Mouse (Mus musculus): ENCODE measurements around the gene Zfp57. TPM values are rescaled to one million over a fixed set of nuclear protein-coding genes. Genes with fewer than 3 reads are reported as not detected.

Zfp57 gene
- polyA plus RNA-seq, 1 experiment from 2014 or later = 28.8 TPM

DNA sequence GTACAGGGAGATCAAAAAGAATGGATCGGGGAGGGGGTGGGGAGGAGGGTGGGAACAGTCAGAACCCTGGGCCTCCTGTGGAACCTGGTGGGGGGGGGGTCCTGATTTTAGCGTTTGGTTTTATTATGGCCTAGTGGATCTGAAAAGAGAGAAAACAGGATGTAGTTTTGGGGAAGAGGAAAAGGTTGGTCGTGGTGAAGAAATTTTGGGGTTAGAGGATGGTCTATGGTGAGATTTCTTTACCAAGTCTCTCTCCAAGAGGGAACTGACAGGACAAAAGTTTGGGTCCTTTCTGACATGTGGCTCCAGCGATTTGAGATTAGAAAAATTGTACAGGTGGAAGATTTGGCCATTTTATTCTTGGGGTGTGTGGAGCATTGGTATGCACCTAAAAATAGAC, 50.8 kb downstream of the Zfp57 start:
- WGBS = 50% methylated on average over 4 of the region's 4 CpGs
- Histone ChIP-seq H3K9me3 (ENCODE audit: control insufficient read depth, low read length) (no peaks in the 10 kb centered on the region), H3K36me3 (ENCODE audit: control insufficient read depth, insufficient read depth, low read length) (no peaks in the 10 kb centered on the region; the same call in 1 of the 2 replicates), H3K27ac (ENCODE audit: low read depth, low read length) (no peak overlapping the region), H3K4me1 (replicated peaks; ENCODE audit: control insufficient read depth, insufficient read depth, low read length) (peaks cover 7% of the 10 kb centered on the region; the same call in 1 of the 2 replicates), H3K4me2 (no peak overlapping the region), H3K9ac (ENCODE audit: low read depth, low read length) (no peak overlapping the region), H3K27me3 (replicated peaks; ENCODE audit: control insufficient read depth, insufficient read depth, low read length) (peaks cover 49% of the 10 kb centered on the region), H3K4me3 (ENCODE audit: low read depth, low read length) (no peak overlapping the region)
- DNase-seq (ENCODE audit: low spot score) (no peak), ATAC-seq (replicated peaks; ENCODE audit: low FRiP score) (no peak)

DNA sequence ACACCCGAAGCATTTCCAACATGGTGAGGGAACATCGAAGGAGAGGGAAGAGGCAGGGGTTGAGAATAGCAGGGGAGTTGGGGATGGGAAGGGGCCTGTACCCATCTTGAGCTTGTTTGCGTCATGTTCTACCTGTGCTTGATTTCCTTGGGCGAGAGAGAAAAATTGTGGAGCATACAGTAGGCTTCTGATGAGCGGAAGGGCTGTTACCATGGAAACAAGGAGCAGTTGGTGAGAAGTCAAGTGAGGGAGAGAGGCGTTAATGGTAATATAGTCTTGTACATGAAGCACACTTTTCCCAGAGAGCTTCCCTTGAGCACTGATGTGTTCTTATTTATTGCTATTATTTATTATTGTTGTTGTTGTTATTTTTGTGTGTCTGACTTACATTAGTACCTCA, 56.0 kb downstream of the Zfp57 start:
- 88% methylated on average over 6 of the region's 6 CpGs for WGBS
- Histone ChIP-seq H3K9ac (ENCODE audit: low read depth, low read length) (no peak overlapping the region), H3K4me2 (no peak overlapping the region), H3K9me3 (ENCODE audit: control insufficient read depth, low read length) (no peaks in the 10 kb centered on the region), H3K4me1 (replicated peaks; ENCODE audit: control insufficient read depth, insufficient read depth, low read length) (no peaks in the 10 kb centered on the region), H3K4me3 (ENCODE audit: low read depth, low read length) (no peak overlapping the region), H3K27me3 (replicated peaks; ENCODE audit: control insufficient read depth, insufficient read depth, low read length) (peaks cover under 1% of the 10 kb centered on the region; the same call in 1 of the 2 replicates), H3K36me3 (ENCODE audit: control insufficient read depth, insufficient read depth, low read length) (no peaks in the 10 kb centered on the region; the same call in 1 of the 2 replicates), H3K27ac (ENCODE audit: low read depth, low read length) (no peak overlapping the region)
- ATAC-seq (replicated peaks; ENCODE audit: low FRiP score) (no peak), DNase-seq (ENCODE audit: low spot score) (no peak)

Other genes with a start within 250 kb of the Zfp57 start
- gene H2-M10.5, start 228.3 kb upstream of the Zfp57 start, polyA plus RNA-seq (2014; fragmentation: Nextera tagmentation; extraction: Ambion mirVana) = not detected in 2 replicates
- not detected in 2 replicates for gene H2-M10.6, start 189.0 kb upstream of the Zfp57 start, polyA plus RNA-seq (2014; fragmentation: Nextera tagmentation; extraction: Ambion mirVana)
- 16.6 and 20.7 TPM in 2 replicates for gene Trim26, start 164.0 kb upstream of the Zfp57 start, polyA plus RNA-seq (2014; fragmentation: Nextera tagmentation; extraction: Ambion mirVana)
- 0.18 and 0.29 TPM in 2 replicates for gene Trim15, start 134.0 kb upstream of the Zfp57 start, polyA plus RNA-seq (2014; fragmentation: Nextera tagmentation; extraction: Ambion mirVana)
- gene Trim10, start 131.6 kb upstream of the Zfp57 start, polyA plus RNA-seq (2014; fragmentation: Nextera tagmentation; extraction: Ambion mirVana) = 70.1 and 81.4 TPM in 2 replicates
- not detected in 2 replicates for gene Trim40, start 111.0 kb upstream of the Zfp57 start, polyA plus RNA-seq (2014; fragmentation: Nextera tagmentation; extraction: Ambion mirVana)
- gene Trim31, start 103.0 kb upstream of the Zfp57 start, polyA plus RNA-seq (2014; fragmentation: Nextera tagmentation; extraction: Ambion mirVana) = not detected in 2 replicates
- 0.14 TPM in 1 of 2 replicates, not detected in the other for gene Rnf39, start 58.2 kb upstream of the Zfp57 start, polyA plus RNA-seq (2014; fragmentation: Nextera tagmentation; extraction: Ambion mirVana)
- gene Ppp1r11, start 49.4 kb upstream of the Zfp57 start, polyA plus RNA-seq (2014; fragmentation: Nextera tagmentation; extraction: Ambion mirVana) = 78.5 and 84.7 TPM in 2 replicates
- 55.2 and 62.2 TPM in 2 replicates for gene Znrd1, start 42.6 kb upstream of the Zfp57 start, polyA plus RNA-seq (2014; fragmentation: Nextera tagmentation; extraction: Ambion mirVana)
- 5.4 and 6.6 TPM in 2 replicates for gene Znrd1as, start 42.6 kb upstream of the Zfp57 start, polyA plus RNA-seq (2014; fragmentation: Nextera tagmentation; extraction: Ambion mirVana)
- not detected in 2 replicates for gene 2410137M14Rik, start 19.9 kb upstream of the Zfp57 start, polyA plus RNA-seq (2014; fragmentation: Nextera tagmentation; extraction: Ambion mirVana)
- gene H2-M5, start 11.6 kb upstream of the Zfp57 start, polyA plus RNA-seq (2014; fragmentation: Nextera tagmentation; extraction: Ambion mirVana) = 0.08 and 0.09 TPM in 2 replicates
- 0.14 TPM in 1 of 2 replicates, not detected in the other for gene Mog, start 22.2 kb downstream of the Zfp57 start, polyA plus RNA-seq (2014; fragmentation: Nextera tagmentation; extraction: Ambion mirVana)
- gene Gabbr1, start 44.8 kb downstream of the Zfp57 start, polyA plus RNA-seq (2014; fragmentation: Nextera tagmentation; extraction: Ambion mirVana) = 2.9 and 3.9 TPM in 2 replicates
- not detected in 2 replicates for gene Olfr90, start 87.3 kb downstream of the Zfp57 start, polyA plus RNA-seq (2014; fragmentation: Nextera tagmentation; extraction: Ambion mirVana)
- gene Olfr91, start 97.1 kb downstream of the Zfp57 start, polyA plus RNA-seq (2014; fragmentation: Nextera tagmentation; extraction: Ambion mirVana) = 0.06 TPM in 1 of 2 replicates, not detected in the other
- gene Olfr92, start 118.9 kb downstream of the Zfp57 start, polyA plus RNA-seq (2014; fragmentation: Nextera tagmentation; extraction: Ambion mirVana) = not detected in 2 replicates
- not detected in 2 replicates for gene Olfr93, start 160.3 kb downstream of the Zfp57 start, polyA plus RNA-seq (2014; fragmentation: Nextera tagmentation; extraction: Ambion mirVana)
- not detected in 2 replicates for gene Ubd, start 192.7 kb downstream of the Zfp57 start, polyA plus RNA-seq (2014; fragmentation: Nextera tagmentation; extraction: Ambion mirVana)
- gene Olfr94, start 199.8 kb downstream of the Zfp57 start, polyA plus RNA-seq (2014; fragmentation: Nextera tagmentation; extraction: Ambion mirVana) = not detected in 2 replicates
- gene Olfr95, start 212.0 kb downstream of the Zfp57 start, polyA plus RNA-seq (2014; fragmentation: Nextera tagmentation; extraction: Ambion mirVana) = not detected in 2 replicates
- not detected in 2 replicates for gene Olfr96, start 219.0 kb downstream of the Zfp57 start, polyA plus RNA-seq (2014; fragmentation: Nextera tagmentation; extraction: Ambion mirVana)
- gene Olfr97, start 236.2 kb downstream of the Zfp57 start, polyA plus RNA-seq (2014; fragmentation: Nextera tagmentation; extraction: Ambion mirVana) = not detected in 2 replicates

Measured in liver, embryonic 11.5 days (tissue).